Mouse (Mus musculus) spleen, postnatal 14 days (tissue): ENCODE results near the gene Gm49388.

Source experiments
- DNase-seq, 2 experiments: peaks; one replicate each; pipeline ENCODE4 v3.0.0; 2021 to 2022; ENCODE audit warnings: low spot score in 2 of 2

Gm49388 gene

DNA sequence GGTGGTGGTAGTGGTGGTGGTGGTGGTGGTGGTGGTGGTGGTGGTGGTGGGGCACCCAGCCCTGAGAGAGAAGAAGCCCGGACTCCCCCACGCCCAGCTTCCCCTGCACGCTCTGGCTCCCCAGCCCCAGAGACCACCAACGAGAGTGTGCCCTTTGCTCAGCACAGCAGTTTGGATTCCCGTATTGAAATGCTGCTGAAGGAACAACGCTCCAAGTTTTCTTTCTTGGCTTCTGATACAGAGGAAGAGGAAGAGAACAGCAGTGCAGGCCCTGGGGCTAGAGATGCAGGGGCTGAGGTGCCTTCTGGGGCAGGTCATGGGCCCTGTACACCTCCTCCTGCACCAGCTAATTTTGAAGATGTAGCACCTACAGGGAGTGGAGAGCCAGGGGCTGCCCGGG lies at the start of gene Gm49388:
Gm49388 (plus strand) TSS at position 301 of the 400 bp plus-strand sequence.
- DNase-seq = no peak

DNA sequence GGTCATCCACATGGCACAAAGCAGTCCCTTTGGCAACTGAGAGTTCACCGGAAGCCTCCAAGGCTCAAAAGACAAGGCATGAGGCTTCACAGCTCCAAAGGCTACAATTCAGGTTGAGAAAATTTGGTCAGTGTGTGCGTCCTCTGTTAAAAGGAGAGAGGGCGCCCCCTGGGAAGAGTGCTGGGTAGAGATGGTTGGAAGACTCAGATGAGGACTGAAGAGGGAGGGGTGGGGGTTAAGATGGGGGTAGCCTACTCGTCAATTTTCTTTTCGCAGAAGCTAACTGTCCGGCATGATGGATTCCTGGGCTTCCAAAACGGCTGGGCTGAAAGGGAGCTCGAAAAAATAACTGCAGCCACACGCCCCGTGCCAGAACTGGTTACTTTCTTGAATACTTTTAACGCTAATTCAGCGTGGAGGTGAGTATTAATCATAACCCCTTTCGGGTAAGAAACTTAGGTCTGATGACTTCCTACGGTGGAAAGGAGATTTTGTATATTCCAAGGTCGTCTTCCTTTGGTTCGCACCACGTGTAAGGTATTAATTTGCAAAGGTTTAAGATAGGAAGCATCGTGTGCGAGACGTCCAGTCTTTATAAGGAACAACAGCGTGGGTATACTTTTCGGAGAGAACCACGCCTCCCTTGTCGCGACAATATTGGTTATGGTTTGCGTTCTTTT lies 40.9 kb upstream of the Gm49388 start, which contains the start of gene Fbxl19:
Fbxl19 (plus strand) TSS at position 178 of the 680 bp plus-strand sequence.
- peak; percentile 43 to 60 for DNase-seq

DNA sequence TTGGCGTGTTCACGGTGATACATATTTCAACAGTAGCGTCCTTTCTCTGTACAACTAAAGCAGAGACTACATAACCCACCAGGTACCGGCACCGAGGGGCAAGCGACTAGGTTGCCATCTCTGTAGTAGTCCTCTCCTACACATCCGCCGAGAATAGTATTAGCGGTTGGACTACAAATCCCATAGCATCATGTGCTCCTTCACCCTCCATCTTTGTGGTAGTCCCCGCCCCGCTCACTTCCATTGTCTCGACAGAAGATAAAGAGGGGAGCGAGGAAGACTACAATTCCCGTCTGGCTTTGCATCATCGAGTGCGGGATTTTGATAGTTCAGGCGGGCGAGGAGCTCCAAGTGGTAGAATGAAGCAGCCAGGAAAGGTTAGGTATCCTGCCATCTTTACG lies 40.2 kb upstream of the Gm49388 start:
- DNase-seq = peak; percentile 56 to 73

DNA sequence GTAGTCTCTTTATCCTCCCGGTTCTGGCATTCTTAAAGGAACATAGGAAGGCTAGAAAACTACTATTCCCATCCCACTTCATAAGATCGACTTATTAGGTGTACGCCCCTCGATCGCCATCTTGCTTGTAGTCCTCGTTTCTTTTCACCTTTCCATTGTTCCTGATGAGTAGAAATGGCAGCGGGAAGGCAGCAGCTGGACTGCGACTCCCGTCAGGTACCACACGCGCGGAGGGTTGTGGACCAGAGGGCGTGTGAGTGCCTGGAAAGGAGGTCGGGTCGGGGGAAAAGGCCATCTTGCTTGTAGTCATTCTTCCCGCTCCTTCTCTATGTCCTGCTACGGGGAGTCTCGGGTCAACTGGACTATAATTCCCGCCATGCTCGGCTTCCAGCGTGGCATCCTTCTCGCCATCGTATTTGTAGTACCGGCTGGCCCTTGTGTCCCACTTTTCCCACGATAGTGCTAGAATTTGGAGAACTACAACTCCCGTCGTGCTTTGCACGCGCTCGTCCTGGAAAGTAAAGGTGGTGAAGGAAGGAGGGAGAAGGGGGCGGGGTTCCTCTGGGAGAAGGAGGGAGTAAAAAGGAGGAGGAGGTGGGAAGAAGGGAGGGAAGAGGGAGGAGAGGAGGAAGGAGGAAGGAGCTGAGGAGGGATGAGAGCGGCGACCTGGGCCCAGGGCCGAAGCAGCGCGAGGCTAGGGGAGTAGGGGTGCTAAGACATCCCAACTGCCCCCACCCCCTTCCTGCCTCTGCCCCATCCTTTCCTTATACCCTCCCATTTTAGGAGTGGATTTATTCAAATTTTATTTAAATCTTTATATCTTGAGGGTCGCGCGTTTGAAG lies 39.5 kb upstream of the Gm49388 start:
- DNase-seq = peak; percentile 36 to 58

DNA sequence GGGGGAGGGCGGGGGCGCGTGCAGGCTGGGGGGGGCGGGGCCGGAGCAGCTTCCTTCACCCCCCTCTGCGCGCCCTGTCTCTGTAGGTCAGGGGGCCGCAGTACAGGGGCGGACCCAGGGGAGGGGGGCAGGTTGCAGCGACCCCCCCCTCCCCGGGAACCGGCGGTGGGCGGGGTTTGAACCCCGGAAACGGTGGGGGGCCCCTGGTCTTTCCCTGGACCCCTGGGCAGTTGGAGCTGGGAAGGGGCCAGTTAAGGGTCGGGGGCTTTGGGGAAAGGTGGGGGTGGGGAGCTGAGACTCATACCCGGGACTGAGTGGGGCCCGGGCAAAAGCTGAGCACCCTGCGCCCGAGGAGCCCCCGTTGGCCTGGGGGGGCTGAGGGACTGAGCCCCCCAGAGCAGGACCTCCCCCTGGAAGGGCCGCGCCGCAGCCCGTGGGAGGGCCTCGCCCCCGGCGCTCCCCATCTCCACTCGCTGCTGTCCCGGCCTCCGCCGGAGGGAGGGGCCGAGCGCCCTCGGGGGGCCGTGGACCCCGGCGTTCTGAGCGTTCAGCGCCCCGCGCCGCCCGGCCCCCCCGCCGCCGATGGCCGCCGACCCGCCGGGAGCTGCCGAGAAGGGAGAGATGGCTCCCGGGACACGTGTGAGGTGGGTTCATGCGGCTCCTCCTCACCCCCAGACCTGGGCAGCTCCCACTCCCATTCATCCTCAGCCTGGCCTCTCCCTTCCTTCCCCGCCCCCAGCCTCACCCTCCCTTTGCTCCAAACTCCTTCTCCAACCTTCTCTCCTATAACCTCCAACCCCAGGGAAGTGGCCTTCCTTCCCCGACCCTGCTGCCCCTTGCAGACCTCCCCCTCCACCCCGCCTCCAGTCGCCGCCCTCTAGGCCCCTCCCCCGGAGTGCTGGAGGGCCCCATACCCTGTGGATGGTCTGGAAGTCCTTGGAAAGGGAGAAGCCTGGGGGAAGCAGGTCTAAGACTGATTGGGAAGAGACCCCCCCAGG lies 38.6 kb upstream of the Gm49388 start:
- DNase-seq = no peak

DNA sequence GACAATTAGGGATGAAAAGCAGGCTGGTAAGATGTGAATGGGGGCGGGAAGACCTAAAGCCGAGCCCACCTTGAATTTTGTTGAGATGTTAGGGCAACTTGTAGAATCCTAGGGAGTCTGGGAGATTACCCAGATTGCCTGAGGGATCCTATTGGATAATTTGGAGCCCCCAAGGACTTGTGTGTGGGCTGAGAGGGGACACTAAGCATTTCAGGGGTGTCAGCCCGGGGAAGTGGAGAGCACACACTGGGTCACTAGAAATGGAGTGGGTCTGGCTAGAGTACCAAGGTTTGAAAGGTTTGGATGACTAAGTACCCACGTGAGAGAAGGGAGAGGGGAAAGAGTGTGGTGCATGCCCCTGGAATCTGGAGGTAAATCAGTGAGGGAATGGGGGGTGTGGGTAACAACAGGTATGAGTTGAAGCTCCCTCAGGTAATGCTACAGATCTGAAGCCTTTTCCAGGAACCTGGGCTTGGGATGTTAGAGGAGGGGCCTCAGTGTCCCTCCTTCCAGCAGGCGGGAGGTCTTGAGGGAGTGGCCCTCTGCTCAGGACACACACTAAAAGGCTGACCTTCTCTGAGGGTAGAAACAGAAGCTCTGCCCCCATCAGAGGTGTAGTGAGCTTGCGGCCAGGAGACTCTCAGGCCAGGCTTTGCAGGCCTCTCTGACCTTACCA lies 37.7 kb upstream of the Gm49388 start:
- no peak for DNase-seq

DNA sequence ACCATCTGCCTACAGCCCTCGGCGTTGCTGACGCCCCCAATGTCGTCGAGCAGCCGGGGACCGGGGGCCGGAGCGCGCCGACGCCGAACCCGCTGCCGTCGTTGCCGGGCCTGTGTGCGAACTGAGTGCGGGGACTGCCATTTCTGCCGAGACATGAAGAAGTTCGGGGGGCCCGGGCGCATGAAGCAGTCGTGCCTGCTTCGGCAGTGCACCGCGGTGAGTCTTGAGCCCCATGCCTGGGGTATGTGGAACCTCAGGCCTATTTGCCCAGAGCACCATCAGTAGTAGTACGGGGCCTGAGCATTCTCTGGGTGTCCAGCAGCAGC lies 37.2 kb upstream of the Gm49388 start:
- DNase-seq = no peak

DNA sequence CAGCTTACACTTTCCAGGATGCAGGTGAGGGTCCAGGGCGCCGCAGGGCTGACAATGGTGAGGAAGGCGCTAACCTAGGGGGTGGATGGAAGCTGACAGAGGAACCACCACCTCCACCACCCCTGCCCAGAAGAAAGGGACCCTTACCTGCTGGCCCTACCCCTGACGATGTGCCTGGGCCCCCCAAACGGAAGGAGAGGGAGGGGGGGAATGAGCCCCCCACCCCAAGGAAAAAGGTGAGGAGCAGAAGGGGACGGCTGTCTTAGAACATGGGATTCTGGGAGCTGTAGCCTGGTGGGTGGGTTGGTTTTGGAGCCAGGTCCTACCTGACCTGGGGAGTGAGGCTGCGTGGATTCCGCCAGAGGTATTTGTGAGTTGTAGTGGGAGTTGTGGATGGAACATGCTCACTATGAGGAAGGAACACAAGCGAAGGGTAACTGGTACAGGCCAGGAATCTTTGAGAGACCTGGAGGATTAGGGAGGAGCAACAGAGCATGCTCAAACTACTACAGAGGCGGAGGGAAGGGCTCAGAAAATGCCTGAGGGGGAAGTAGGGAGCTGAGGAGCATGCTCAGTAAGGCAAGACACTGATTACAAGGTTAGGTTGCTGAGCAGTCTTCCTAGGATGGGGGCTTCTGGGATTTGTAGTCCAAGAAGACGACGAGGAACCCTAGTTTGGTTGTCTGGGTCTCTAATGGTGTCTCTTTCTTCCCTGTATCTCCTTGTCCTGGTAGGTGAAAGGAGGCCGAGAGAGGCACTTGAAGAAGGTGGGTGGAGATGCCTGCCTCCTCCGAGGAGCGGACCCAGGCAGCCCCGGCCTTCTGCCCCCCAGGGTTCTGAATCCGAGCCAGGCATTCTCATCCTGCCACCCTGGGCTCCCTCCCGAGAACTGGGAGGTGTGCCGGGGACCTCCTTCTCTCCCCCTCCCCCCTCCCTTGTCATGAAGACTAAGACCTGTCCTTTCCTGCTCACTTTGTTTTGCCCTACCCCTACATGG lies 35.0 kb upstream of the Gm49388 start:
- no peak for DNase-seq

DNA sequence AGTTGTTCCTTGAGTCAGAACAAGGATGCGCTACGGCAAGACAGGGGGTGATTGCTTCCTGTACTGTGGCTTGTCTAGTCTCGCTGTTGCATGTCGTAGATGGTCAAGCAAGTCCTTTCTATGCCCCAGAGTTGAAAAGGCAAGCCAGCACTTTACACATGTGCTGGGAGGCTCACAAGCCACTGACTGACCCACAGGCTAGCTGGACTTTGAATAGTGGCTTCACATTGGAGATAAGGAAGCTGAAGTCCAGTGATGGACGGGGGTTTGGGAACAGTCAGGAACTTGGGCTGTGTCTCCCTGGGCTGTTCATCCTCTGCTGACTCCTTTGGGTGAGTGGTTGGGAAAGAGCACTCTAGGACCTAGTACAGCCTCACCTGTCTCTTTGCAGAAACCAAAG lies 33.8 kb upstream of the Gm49388 start:
- DNase-seq = no peak

DNA sequence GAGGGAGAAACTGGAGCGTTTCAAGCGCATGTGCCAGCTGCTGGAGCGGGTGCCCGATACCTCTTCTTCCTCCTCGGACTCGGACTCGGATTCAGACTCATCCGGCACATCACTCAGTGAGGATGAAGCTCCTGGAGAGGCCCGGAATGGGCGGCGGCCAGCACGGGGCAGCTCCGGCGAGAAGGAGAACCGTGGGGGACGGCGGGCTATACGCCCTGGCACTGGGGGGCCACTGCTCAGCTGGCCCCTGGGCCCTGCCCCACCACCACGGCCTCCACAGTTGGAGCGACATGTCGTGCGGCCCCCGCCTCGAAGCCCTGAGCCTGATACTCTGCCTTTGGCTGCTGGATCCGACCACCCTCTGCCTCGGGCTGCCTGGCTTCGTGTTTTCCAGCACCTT lies 33.3 kb upstream of the Gm49388 start:
- no peak for DNase-seq

DNA sequence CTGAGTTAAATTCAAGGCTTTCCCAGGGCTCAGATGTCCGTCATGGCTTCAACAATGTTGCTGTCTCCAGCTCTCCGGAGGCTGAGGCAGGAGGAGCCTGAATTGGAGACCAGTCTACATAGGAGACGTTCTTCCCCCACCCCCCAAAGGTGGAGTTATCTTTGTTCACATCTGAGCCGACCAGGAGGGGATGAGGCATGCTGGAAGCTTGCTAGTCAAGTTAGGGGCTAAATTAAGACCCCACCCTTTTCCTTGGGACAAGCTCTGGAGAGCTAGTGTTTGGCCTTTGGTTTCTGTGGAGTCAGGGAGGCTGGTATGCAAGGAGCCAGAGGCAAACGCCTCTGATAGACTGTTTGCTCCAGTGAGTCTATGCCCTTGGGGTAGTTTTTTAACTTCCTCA lies 32.2 kb upstream of the Gm49388 start:
- DNase-seq = no peak

DNA sequence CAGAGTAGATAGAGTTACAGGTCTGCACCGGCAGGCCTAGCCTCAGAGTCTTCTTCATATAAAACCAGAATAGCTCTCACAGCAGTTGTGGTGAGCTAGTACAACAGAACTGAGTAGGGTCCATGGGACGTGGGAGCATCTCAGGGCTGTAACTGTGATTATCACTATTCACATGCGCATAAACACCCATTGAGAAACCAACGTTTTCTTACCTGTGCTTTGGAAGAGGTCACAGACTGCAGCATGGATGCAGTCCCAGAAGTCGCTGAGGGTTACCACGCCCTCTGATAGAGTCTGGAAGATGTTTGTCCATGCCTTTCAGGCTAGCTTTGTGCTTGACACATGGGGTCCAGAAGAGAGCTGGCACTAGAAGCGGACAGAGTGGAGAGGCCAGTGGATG lies 31.7 kb upstream of the Gm49388 start:
- no peak for DNase-seq

DNA sequence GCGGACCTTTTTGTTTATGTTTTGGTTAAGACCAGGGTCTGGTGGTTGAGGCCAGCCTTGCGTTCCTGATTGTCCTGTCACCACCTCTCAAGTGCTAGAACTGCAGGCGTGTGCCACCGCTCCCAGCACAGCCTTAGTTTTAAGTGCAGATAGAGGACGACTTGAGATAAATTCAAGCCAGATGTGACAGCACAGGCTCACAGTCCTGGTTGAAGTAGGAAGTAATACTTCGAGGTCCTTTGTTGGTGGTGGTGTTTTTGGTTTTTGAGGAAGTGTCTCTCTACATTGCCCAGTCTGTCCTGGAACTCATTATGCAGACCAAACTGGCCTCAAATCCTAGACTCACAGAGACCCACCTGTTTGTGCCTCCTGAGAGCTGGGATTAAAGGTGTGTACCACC lies 25.7 kb upstream of the Gm49388 start:
- no peak for DNase-seq

DNA sequence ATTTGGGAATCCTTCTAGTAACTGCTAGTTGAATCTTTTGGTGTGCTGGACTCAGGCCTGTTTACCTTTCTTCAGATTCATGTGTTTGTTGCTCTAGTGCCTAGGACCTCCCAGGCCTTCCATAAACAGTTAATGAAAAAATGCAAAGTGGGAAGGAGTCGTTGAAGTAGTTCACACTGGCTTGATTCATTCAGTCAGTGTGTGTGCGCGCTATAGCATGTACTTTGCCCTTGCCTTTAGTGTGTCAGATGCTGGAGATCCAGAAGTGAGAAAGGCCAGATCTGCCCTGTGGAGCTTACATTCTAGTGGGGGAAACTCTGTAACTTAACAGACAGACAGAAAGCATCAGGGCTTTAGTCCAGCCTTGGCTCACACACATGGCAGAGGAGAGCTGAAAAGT lies 24.9 kb upstream of the Gm49388 start:
- no peak for DNase-seq

DNA sequence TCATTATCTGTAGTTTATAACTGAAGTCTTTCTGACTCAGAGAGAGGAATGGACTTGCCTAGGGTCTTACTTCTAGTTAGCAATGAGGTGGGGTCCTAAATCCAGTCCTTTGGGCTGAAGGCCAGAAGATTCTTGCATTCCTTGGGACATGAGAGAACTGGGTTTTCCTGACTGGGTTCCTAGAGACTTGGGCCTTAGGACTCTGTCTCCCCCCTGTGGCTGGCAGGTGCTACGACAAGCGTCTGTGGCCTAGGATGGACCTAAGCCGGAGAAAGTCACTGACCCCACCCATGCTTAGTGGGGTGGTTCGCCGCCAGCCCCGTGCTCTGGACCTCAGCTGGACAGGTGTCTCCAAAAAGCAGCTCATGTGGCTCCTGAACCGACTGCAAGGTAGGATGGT lies 24.4 kb upstream of the Gm49388 start:
- peak; percentile 48 to 65 for DNase-seq

DNA sequence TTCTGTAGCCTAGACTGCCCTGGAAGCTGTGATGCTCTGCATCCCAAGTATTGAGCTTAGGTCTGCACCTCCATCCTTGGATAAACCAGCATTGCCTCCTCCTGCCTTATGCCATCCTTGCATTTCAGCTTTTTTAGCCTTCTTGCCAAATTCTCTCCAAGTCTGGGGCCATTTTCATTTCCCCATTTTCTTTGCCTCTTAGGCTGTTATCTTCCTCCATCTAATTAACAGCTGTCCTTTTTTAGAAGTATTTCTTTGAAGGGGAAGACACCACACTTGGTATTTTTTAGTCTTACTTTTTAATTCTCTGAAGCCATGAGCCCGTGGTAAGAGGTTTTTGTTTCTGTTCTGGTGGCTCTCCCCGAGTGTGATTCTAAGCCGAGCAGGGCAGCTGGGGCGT lies 21.8 kb upstream of the Gm49388 start:
- no peak for DNase-seq

DNA sequence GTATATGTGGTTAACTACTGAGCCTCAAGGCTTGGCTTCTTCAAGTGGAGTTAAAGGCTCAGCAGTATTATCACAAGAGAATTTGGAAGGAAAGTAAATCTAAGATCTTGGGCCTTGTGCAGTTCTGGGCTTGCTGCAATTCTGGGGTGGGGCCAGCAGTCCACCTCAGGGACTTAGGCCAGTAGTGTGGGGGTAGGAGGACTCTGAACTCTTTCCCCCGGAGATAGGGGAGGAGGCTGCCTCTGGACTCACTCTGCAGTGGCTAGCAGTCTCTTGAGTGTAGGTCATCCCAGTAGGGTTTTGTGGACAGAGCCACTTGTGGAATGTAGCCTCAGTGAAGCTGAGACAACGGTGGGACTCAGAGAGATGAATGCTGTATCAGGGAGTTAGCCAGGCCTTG lies 19.7 kb upstream of the Gm49388 start:
- DNase-seq = no peak

DNA sequence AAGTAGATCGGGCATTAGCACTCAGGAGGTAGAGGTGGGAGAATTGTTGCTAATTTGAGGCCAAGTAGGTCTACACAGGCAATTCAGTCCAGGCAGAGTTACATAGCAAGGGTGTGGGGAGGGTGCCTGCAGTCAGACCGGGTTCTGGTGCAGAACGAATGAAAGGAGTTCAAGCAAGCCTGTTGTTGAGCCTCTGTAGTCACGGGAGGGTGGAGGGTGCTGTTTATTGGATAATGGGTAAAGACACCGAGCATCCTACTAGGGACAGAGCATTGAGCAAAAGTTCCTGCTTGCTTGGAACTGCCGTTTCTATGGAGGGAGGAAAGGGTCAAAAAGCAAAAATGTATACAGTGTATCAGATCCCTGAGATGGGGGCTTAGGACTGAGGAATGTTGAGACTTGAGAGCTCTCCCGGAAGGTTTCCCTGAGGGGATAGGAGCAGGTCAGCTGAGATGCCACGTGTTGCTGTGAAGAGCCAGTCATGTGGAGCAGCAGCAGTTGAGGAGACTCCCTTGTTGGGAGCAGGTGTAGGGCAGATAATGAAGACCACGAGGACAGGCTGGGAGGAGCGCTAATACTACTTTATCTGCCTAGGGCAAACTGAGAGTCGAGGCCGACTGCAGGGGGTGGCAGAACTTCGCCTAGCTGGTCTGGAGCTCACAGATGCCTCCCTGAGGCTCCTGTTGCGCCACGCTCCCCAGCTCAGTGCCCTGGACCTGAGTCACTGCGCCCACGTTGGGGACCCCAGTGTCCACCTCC lies 18.4 kb upstream of the Gm49388 start:
- DNase-seq = peak; percentile 45 to 50

DNA sequence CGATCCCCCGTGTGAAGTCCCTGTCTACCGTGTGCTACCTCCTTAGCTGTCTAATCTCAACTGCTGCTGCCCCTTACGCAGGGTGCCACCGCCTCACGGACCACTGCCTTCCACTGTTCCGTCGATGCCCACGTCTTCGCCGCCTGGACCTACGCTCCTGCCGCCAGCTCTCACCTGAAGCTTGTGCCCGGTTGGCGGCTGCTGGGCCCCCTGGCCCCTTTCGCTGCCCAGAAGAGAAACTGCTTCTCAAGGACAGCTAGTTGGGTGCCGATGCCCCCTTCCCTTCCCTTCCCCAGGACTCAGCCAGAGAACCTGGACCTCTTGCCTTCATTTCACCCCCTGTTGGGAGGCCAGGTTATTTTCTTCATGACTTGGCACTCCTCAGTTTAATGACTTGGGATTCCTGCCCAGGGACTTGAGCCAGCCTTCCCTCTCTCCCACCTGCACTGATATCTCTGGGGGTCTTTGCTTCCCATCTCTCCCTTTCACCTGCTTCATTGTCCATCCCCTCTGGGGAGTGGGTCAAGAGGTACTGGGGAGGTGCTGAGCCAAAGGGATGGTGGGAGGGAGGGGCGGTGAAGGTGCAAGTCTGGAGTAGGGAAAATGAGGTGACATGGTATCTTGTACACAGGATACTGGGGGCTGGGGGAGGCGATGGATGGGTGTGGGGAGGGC lies 17.6 kb upstream of the Gm49388 start:
- no peak for DNase-seq
